Mouse (Mus musculus): ENCODE measurements around the gene G0s2. TPM values are rescaled to one million over a fixed set of nuclear protein-coding genes. Genes with fewer than 3 reads are reported as not detected.
"Not testable (repeated sequence)": the region's sequence is repeated elsewhere in the genome, so short reads cannot be mapped to it uniquely, and the experiment has no call there.

G0s2 gene
- polyA plus RNA-seq, 1 experiment from 2014 or later = 6.2 TPM

GRCm38 (mm10) chr1:193295920-193296319 is 22.9 kb upstream of the G0s2 start:
- H3K4me1 ChIP-seq (ENCODE audit: control insufficient read depth, insufficient read depth, low read length) = peaks cover 7% of the 10 kb centered on the region
- ATAC-seq (ENCODE audit: insufficient number of reproducible peaks, low FRiP score, low TSS enrichment, low read depth) = no peak
- no peak overlapping the region for H3K27ac ChIP-seq (replicated peaks; ENCODE audit: low read depth, low read length)
- H3K4me3 ChIP-seq (ENCODE audit: low read depth, low read length) = no peak overlapping the region
- DNase-seq (ENCODE audit: low spot score) = no peak
- 86% methylated on average over 5 of the region's 5 CpGs for WGBS
- no peaks in the 10 kb centered on the region for H3K9me3 ChIP-seq (ENCODE audit: control insufficient read depth, low read length)
- no peak overlapping the region for H3K4me2 ChIP-seq (ENCODE audit: low read depth, severe bottlenecking)
- H3K9ac ChIP-seq (ENCODE audit: low read length) = no peak overlapping the region
- no peaks in the 10 kb centered on the region for H3K36me3 ChIP-seq (ENCODE audit: control insufficient read depth, insufficient read depth, low read length)
- H3K27me3 ChIP-seq (ENCODE audit: control insufficient read depth, insufficient read depth, low read length) = no peaks in the 10 kb centered on the region

- 86% methylated on average over 3 of the region's 3 CpGs for WGBS
- no peak overlapping the region for H3K9ac ChIP-seq (ENCODE audit: low read length)
- no peak for ATAC-seq (ENCODE audit: insufficient number of reproducible peaks, low FRiP score, low TSS enrichment, low read depth)
- H3K4me2 ChIP-seq (ENCODE audit: low read depth, severe bottlenecking) = no peak overlapping the region
- DNase-seq (ENCODE audit: low spot score) = no peak
- no peaks in the 10 kb centered on the region for H3K9me3 ChIP-seq (ENCODE audit: control insufficient read depth, low read length)
- H3K36me3 ChIP-seq (ENCODE audit: control insufficient read depth, insufficient read depth, low read length) = no peaks in the 10 kb centered on the region
- H3K4me1 ChIP-seq (ENCODE audit: control insufficient read depth, insufficient read depth, low read length) = no peaks in the 10 kb centered on the region
- H3K4me3 ChIP-seq (ENCODE audit: low read depth, low read length) = no peak overlapping the region
- no peak overlapping the region for H3K27ac ChIP-seq (replicated peaks; ENCODE audit: low read depth, low read length)
- no peaks in the 10 kb centered on the region for H3K27me3 ChIP-seq (ENCODE audit: control insufficient read depth, insufficient read depth, low read length)
These were observed 20.9 kb upstream of the G0s2 start for GRCm38 (mm10) chr1:193293926-193294325.

- Histone ChIP-seq H3K4me2 (ENCODE audit: low read depth, severe bottlenecking) (no peak overlapping the region), H3K4me1 (ENCODE audit: control insufficient read depth, insufficient read depth, low read length) (no peaks in the 10 kb centered on the region), H3K36me3 (ENCODE audit: control insufficient read depth, insufficient read depth, low read length) (no peaks in the 10 kb centered on the region), H3K9ac (ENCODE audit: low read length) (no peak overlapping the region), H3K9me3 (ENCODE audit: control insufficient read depth, low read length) (no peaks in the 10 kb centered on the region), H3K4me3 (ENCODE audit: low read depth, low read length) (no peak overlapping the region), H3K27ac (replicated peaks; ENCODE audit: low read depth, low read length) (no peak overlapping the region), H3K27me3 (ENCODE audit: control insufficient read depth, insufficient read depth, low read length) (no peaks in the 10 kb centered on the region)
- 62% methylated on average over 2 of the region's 2 CpGs for WGBS
- DNase-seq (ENCODE audit: low spot score) (no peak), ATAC-seq (ENCODE audit: insufficient number of reproducible peaks, low FRiP score, low TSS enrichment, low read depth) (no peak)
These were observed 20.0 kb upstream of the G0s2 start for GRCm38 (mm10) chr1:193293039-193293438.

GRCm38 (mm10) chr1:193290686-193291085 is 17.7 kb upstream of the G0s2 start:
- Histone ChIP-seq H3K9me3 (ENCODE audit: control insufficient read depth, low read length) (no peaks in the 10 kb centered on the region), H3K36me3 (ENCODE audit: control insufficient read depth, insufficient read depth, low read length) (no peaks in the 10 kb centered on the region), H3K4me3 (ENCODE audit: low read depth, low read length) (no peak overlapping the region), H3K9ac (ENCODE audit: low read length) (no peak overlapping the region), H3K27me3 (ENCODE audit: control insufficient read depth, insufficient read depth, low read length) (no peaks in the 10 kb centered on the region), H3K27ac (replicated peaks; ENCODE audit: low read depth, low read length) (no peak overlapping the region), H3K4me2 (ENCODE audit: low read depth, severe bottlenecking) (no peak overlapping the region), H3K4me1 (ENCODE audit: control insufficient read depth, insufficient read depth, low read length) (no peaks in the 10 kb centered on the region)
- no peak for DNase-seq (ENCODE audit: low spot score)
- ATAC-seq (ENCODE audit: insufficient number of reproducible peaks, low FRiP score, low TSS enrichment, low read depth) = no peak

- no peak overlapping the region for H3K9ac ChIP-seq (ENCODE audit: low read length)
- no peak overlapping the region for H3K27ac ChIP-seq (replicated peaks; ENCODE audit: low read depth, low read length)
- H3K4me2 ChIP-seq (ENCODE audit: low read depth, severe bottlenecking) = no peak overlapping the region
- 84% methylated on average over 5 of the region's 5 CpGs for WGBS
- H3K36me3 ChIP-seq (ENCODE audit: control insufficient read depth, insufficient read depth, low read length) = no peaks in the 10 kb centered on the region
- DNase-seq (ENCODE audit: low spot score) (no peak), ATAC-seq (ENCODE audit: insufficient number of reproducible peaks, low FRiP score, low TSS enrichment, low read depth) (no peak)
- H3K4me3 ChIP-seq (ENCODE audit: low read depth, low read length) = no peak overlapping the region
- no peaks in the 10 kb centered on the region for H3K9me3 ChIP-seq (ENCODE audit: control insufficient read depth, low read length)
- no peaks in the 10 kb centered on the region for H3K27me3 ChIP-seq (ENCODE audit: control insufficient read depth, insufficient read depth, low read length)
- H3K4me1 ChIP-seq (ENCODE audit: control insufficient read depth, insufficient read depth, low read length) = no peaks in the 10 kb centered on the region
These were observed 16.9 kb upstream of the G0s2 start for GRCm38 (mm10) chr1:193289914-193290313.

GRCm38 (mm10) chr1:193289076-193289475 is 16.1 kb upstream of the G0s2 start:
- H3K4me1 ChIP-seq (ENCODE audit: control insufficient read depth, insufficient read depth, low read length) = no peaks in the 10 kb centered on the region
- no peak for ATAC-seq (ENCODE audit: insufficient number of reproducible peaks, low FRiP score, low TSS enrichment, low read depth)
- no peak overlapping the region for H3K4me2 ChIP-seq (ENCODE audit: low read depth, severe bottlenecking)
- H3K9ac ChIP-seq (ENCODE audit: low read length) = no peak overlapping the region
- no peaks in the 10 kb centered on the region for H3K9me3 ChIP-seq (ENCODE audit: control insufficient read depth, low read length)
- no peak overlapping the region for H3K27ac ChIP-seq (replicated peaks; ENCODE audit: low read depth, low read length)
- no peak for DNase-seq (ENCODE audit: low spot score)
- H3K27me3 ChIP-seq (ENCODE audit: control insufficient read depth, insufficient read depth, low read length) = no peaks in the 10 kb centered on the region
- WGBS = 88% methylated on average over 3 of the region's 3 CpGs
- no peaks in the 10 kb centered on the region for H3K36me3 ChIP-seq (ENCODE audit: control insufficient read depth, insufficient read depth, low read length)
- no peak overlapping the region for H3K4me3 ChIP-seq (ENCODE audit: low read depth, low read length)

- Histone ChIP-seq H3K27ac (replicated peaks; ENCODE audit: low read depth, low read length) (no peak overlapping the region), H3K36me3 (ENCODE audit: control insufficient read depth, insufficient read depth, low read length) (no peaks in the 10 kb centered on the region), H3K9me3 (ENCODE audit: control insufficient read depth, low read length) (no peaks in the 10 kb centered on the region), H3K27me3 (ENCODE audit: control insufficient read depth, insufficient read depth, low read length) (no peaks in the 10 kb centered on the region), H3K9ac (ENCODE audit: low read length) (no peak overlapping the region), H3K4me1 (ENCODE audit: control insufficient read depth, insufficient read depth, low read length) (no peaks in the 10 kb centered on the region), H3K4me3 (ENCODE audit: low read depth, low read length) (no peak overlapping the region), H3K4me2 (ENCODE audit: low read depth, severe bottlenecking) (no peak overlapping the region)
- 84% methylated on average over 2 of the region's 2 CpGs for WGBS
- DNase-seq (ENCODE audit: low spot score) (no peak), ATAC-seq (ENCODE audit: insufficient number of reproducible peaks, low FRiP score, low TSS enrichment, low read depth) (no peak)
These were observed 14.6 kb upstream of the G0s2 start for GRCm38 (mm10) chr1:193287578-193287977.

- not testable (repeated sequence) for H3K4me1 ChIP-seq (ENCODE audit: control insufficient read depth, insufficient read depth, low read length); H3K27me3 ChIP-seq (ENCODE audit: control insufficient read depth, insufficient read depth, low read length); H3K27ac ChIP-seq (replicated peaks; ENCODE audit: low read depth, low read length); H3K9ac ChIP-seq (ENCODE audit: low read length); H3K4me3 ChIP-seq (ENCODE audit: low read depth, low read length); H3K36me3 ChIP-seq (ENCODE audit: control insufficient read depth, insufficient read depth, low read length); H3K9me3 ChIP-seq (ENCODE audit: control insufficient read depth, low read length); H3K4me2 ChIP-seq (ENCODE audit: low read depth, severe bottlenecking); DNase-seq (ENCODE audit: low spot score); ATAC-seq (ENCODE audit: insufficient number of reproducible peaks, low FRiP score, low TSS enrichment, low read depth)
- 93% methylated on average over 3 of the region's 3 CpGs for WGBS
These were observed 12.8 kb upstream of the G0s2 start for GRCm38 (mm10) chr1:193285766-193286325.

- Histone ChIP-seq H3K36me3 (ENCODE audit: control insufficient read depth, insufficient read depth, low read length) (no peaks in the 10 kb centered on the region), H3K27me3 (ENCODE audit: control insufficient read depth, insufficient read depth, low read length) (no peaks in the 10 kb centered on the region), H3K4me1 (ENCODE audit: control insufficient read depth, insufficient read depth, low read length) (no peaks in the 10 kb centered on the region), H3K27ac (replicated peaks; ENCODE audit: low read depth, low read length) (no peak overlapping the region), H3K9me3 (ENCODE audit: control insufficient read depth, low read length) (no peaks in the 10 kb centered on the region), H3K4me3 (ENCODE audit: low read depth, low read length) (no peak overlapping the region), H3K4me2 (ENCODE audit: low read depth, severe bottlenecking) (no peak overlapping the region), H3K9ac (ENCODE audit: low read length) (no peak overlapping the region)
- no peak; the same call in 1 of the 2 replicates for ATAC-seq (ENCODE audit: insufficient number of reproducible peaks, low FRiP score, low TSS enrichment, low read depth)
- 76% methylated on average over 7 of the region's 7 CpGs for WGBS
- DNase-seq (ENCODE audit: low spot score) = no peak
These were observed 11.3 kb upstream of the G0s2 start for GRCm38 (mm10) chr1:193284228-193284779.

Data from limb, embryonic 11.5 days (tissue).